In genomic region chr1:64733453-64734245, GRCm38 (mm10) we compare ENCODE assay signal across 9 mouse cellular contexts. TPM values are rescaled to one million over a fixed set of nuclear protein-coding genes. Genes with fewer than 3 reads are reported as not detected.
DNase-seq lines count a peak whose midpoint lies in the region; ATAC-seq and TF ChIP-seq lines count a peak whose summit lies in the region.
"Had no signal": no experiment of that assay in that cellular context is flagged by ENCODE, and none has a peak within 500 bp of the region (broad histone marks: within the 10 kb centered on the region; RNA-seq: fewer than 3 reads in every experiment).

No protein-coding gene starts in this region.

- H3K4me1 ChIP-seq in lung, postnatal 0 days (ENCODE audit: insufficient read depth, low read depth, low read length) = peaks cover 15% of the 10 kb centered on the region
- H3K4me1 ChIP-seq in embryonic facial prominence, embryonic 12.5 days = peaks cover 28% of the 10 kb centered on the region
- peaks cover 65% of the 10 kb centered on the region for H3K4me1 ChIP-seq in liver, embryonic 12.5 days
- H3K4me1 ChIP-seq in stomach, postnatal 0 days (replicated peaks; ENCODE audit: control insufficient read depth, insufficient read depth) = peaks cover 3% of the 10 kb centered on the region; the same call in 1 of the 2 replicates

- H3K9ac ChIP-seq in lung, postnatal 0 days (replicated peaks; ENCODE audit: low read depth) = no peak overlapping the region
- H3K9ac ChIP-seq in embryonic facial prominence, embryonic 12.5 days = no peak overlapping the region
- peak overlapping the region; percentile 91 for H3K9ac ChIP-seq in liver, embryonic 12.5 days
- no peak overlapping the region for H3K9ac ChIP-seq in stomach, postnatal 0 days (ENCODE audit: low read length)

- TF ChIP-seq EP300 in lung, postnatal 0 days (IDR thresholded peaks at IDR 0.05) = no peak
- no peak for TF ChIP-seq EP300 in stomach, postnatal 0 days (optimal IDR thresholded peaks at IDR 0.05)

- no peak for ATAC-seq in lung, postnatal 0 days
- no peak for ATAC-seq in embryonic facial prominence, embryonic 12.5 days (ENCODE audit: insufficient number of reproducible peaks, insufficient read depth, low FRiP score, low TSS enrichment)
- ATAC-seq in liver, embryonic 12.5 days = peak; percentile 46
- ATAC-seq in stomach, postnatal 0 days (ENCODE audit: low FRiP score, low TSS enrichment) = no peak

- no peaks in the 10 kb centered on the region for H3K9me3 ChIP-seq in lung, postnatal 0 days (ENCODE audit: low read length)
- no peaks in the 10 kb centered on the region for H3K9me3 ChIP-seq in embryonic facial prominence, embryonic 12.5 days
- no peaks in the 10 kb centered on the region for H3K9me3 ChIP-seq in liver, embryonic 12.5 days (replicated peaks)
- H3K9me3 ChIP-seq in stomach, postnatal 0 days (ENCODE audit: control insufficient read depth, low read length) = no peaks in the 10 kb centered on the region

- peak; percentile 11 for DNase-seq in lung, postnatal 0 days (ENCODE audit: low spot score)
- DNase-seq in lung, postnatal 4 days = no peak
- DNase-seq in stomach, postnatal 0 days (ENCODE audit: low spot score) = peak; percentile 49
- no peak for DNase-seq in gastrocnemius, postnatal 36 days
- DNase-seq in adrenal gland, adult 2 months = no peak
- DNase-seq: kidney, postnatal 4 days had no signal

- H3K27ac ChIP-seq in lung, postnatal 0 days (ENCODE audit: low read length) = no peak overlapping the region
- no peak overlapping the region for H3K27ac ChIP-seq in embryonic facial prominence, embryonic 12.5 days
- peak overlapping the region; percentile 95 for H3K27ac ChIP-seq in liver, embryonic 12.5 days
- no peak overlapping the region for H3K27ac ChIP-seq in stomach, postnatal 0 days (replicated peaks)

- intact Hi-C loops in gastrocnemius, postnatal 36 days (cut with DNase I) = no loop called here

- 0 out of 2 replicates have a peak, but pooled peaks cover 11% of the 10 kb centered on the region for H3K27me3 ChIP-seq in lung, postnatal 0 days (replicated peaks; ENCODE audit: insufficient read depth, low read length)
- H3K27me3 ChIP-seq in embryonic facial prominence, embryonic 12.5 days = peaks cover 49% of the 10 kb centered on the region
- peaks cover 8% of the 10 kb centered on the region for H3K27me3 ChIP-seq in liver, embryonic 12.5 days (replicated peaks)
- no peaks in the 10 kb centered on the region for H3K27me3 ChIP-seq in stomach, postnatal 0 days (ENCODE audit: control insufficient read depth, insufficient read depth, low read length)

- H3K36me3 ChIP-seq in lung, postnatal 0 days (ENCODE audit: insufficient read depth, low read length) = no peaks in the 10 kb centered on the region
- no peaks in the 10 kb centered on the region for H3K36me3 ChIP-seq in embryonic facial prominence, embryonic 12.5 days
- H3K36me3 ChIP-seq in liver, embryonic 12.5 days = peaks cover 57% of the 10 kb centered on the region
- no peaks in the 10 kb centered on the region; the same call in 1 of the 2 replicates for H3K36me3 ChIP-seq in stomach, postnatal 0 days (ENCODE audit: control insufficient read depth, insufficient read depth, low read length)

- TF ChIP-seq CTCF in lung, postnatal 0 days (IDR thresholded peaks at IDR 0.05) = no peak
- no peak for TF ChIP-seq CTCF in stomach, postnatal 0 days (IDR thresholded peaks at IDR 0.05; ENCODE audit: low read depth)

- 49% methylated on average over 11 of the region's 11 CpGs for WGBS in lung, postnatal 0 days
- 27% methylated on average over 11 of the region's 11 CpGs for WGBS in embryonic facial prominence, embryonic 12.5 days
- 28% methylated on average over 11 of the region's 11 CpGs for WGBS in liver, embryonic 12.5 days (ENCODE audit: insufficient replicate concordance)
- 53% methylated on average over 11 of the region's 11 CpGs for WGBS in stomach, postnatal 0 days

- H3K4me2 ChIP-seq in lung, postnatal 0 days (replicated peaks; ENCODE audit: low read depth, low read length) = no peak overlapping the region; the same call in 1 of the 2 replicates
- peak overlapping the region; percentile 92; the same call in 1 of the 2 replicates for H3K4me2 ChIP-seq in embryonic facial prominence, embryonic 12.5 days (replicated peaks)
- H3K4me2 ChIP-seq in liver, embryonic 12.5 days = peak overlapping the region; percentile 96
- H3K4me2 ChIP-seq in stomach, postnatal 0 days (replicated peaks; ENCODE audit: low read depth) = peak overlapping the region; percentile 95

- H3K4me3 ChIP-seq in lung, postnatal 0 days (ENCODE audit: low read depth, low read length) = no peak overlapping the region
- peak overlapping the region; percentile 13; the same call in 1 of the 2 replicates for H3K4me3 ChIP-seq in embryonic facial prominence, embryonic 12.5 days
- peak overlapping the region; percentile 87 for H3K4me3 ChIP-seq in liver, embryonic 12.5 days
- H3K4me3 ChIP-seq in stomach, postnatal 0 days (ENCODE audit: low read depth, low read length) = no peak overlapping the region
- H3K4me3 ChIP-seq: myocyte had no signal

RNA-seq across cellular contexts. Expression of gene Fzd5, which starts 3.9 kb away (rescaled TPM):
- polyA plus RNA-seq in lung, postnatal 0 days (2015; fragmentation: Nextera tagmentation; extraction: Ambion mirVana) = 3.1 and 3.5 TPM in 2 replicates
- 2.4 and 2.5 TPM in 2 replicates for polyA plus RNA-seq in embryonic facial prominence, embryonic 12.5 days (2016; fragmentation: Nextera tagmentation; extraction: Ambion mirVana)
- 3.6 and 4.1 TPM in 2 replicates for polyA plus RNA-seq in liver, embryonic 12.5 days (2016; fragmentation: Nextera tagmentation; extraction: Ambion mirVana)
- polyA plus RNA-seq in stomach, postnatal 0 days (2015; fragmentation: Nextera tagmentation; extraction: Ambion mirVana) = 3.7 and 3.8 TPM in 2 replicates
- total RNA-seq in gastrocnemius, postnatal 36 days (2021) = 1 to 10 TPM; 1.5 to 1.9 TPM
- total RNA-seq in adrenal gland, adult 2 months (2021) = 10 to 100 TPM; 12.5 to 21.3 TPM
- 24.7 and 29.6 TPM in 2 replicates for polyA plus RNA-seq in adrenal gland, adult 2 months (2012; rRNA removed)

RNA-seq across cellular contexts. Expression of gene Ccnyl1, which starts 43.4 kb away (rescaled TPM):
- 3.9 and 4.5 TPM in 2 replicates for polyA plus RNA-seq in lung, postnatal 0 days (2015; fragmentation: Nextera tagmentation; extraction: Ambion mirVana)
- 6.6 and 8.2 TPM in 2 replicates for polyA plus RNA-seq in embryonic facial prominence, embryonic 12.5 days (2016; fragmentation: Nextera tagmentation; extraction: Ambion mirVana)
- 1.6 and 2.3 TPM in 2 replicates for polyA plus RNA-seq in liver, embryonic 12.5 days (2016; fragmentation: Nextera tagmentation; extraction: Ambion mirVana)
- 3.9 and 4.0 TPM in 2 replicates for polyA plus RNA-seq in stomach, postnatal 0 days (2015; fragmentation: Nextera tagmentation; extraction: Ambion mirVana)
- total RNA-seq in gastrocnemius, postnatal 36 days (2021) = 10 to 100 TPM; 17.1 to 23.8 TPM
- total RNA-seq in adrenal gland, adult 2 months (2021) = 10 to 100 TPM; 16.9 to 17.2 TPM
- 30.9 and 35.8 TPM in 2 replicates for polyA plus RNA-seq in adrenal gland, adult 2 months (2012; rRNA removed)

Comparison
In these comparisons a context has a peak if more than half of its experiments do, and no peak if none do; other contexts are left out.
1. DNase-seq: peak in lung, postnatal 0 days (single experiment) and stomach, postnatal 0 days (single experiment); none in lung, postnatal 4 days (0 of 2), gastrocnemius, postnatal 36 days (0 of 2) and adrenal gland, adult 2 months (single experiment).
2. H3K4me3 ChIP-seq: peak in embryonic facial prominence, embryonic 12.5 days (single experiment) and liver, embryonic 12.5 days (single experiment); none in lung, postnatal 0 days (single experiment) and stomach, postnatal 0 days (single experiment).